Comparison of ENCODE assay signal across 10 mouse cellular contexts in the genomic region with DNA sequence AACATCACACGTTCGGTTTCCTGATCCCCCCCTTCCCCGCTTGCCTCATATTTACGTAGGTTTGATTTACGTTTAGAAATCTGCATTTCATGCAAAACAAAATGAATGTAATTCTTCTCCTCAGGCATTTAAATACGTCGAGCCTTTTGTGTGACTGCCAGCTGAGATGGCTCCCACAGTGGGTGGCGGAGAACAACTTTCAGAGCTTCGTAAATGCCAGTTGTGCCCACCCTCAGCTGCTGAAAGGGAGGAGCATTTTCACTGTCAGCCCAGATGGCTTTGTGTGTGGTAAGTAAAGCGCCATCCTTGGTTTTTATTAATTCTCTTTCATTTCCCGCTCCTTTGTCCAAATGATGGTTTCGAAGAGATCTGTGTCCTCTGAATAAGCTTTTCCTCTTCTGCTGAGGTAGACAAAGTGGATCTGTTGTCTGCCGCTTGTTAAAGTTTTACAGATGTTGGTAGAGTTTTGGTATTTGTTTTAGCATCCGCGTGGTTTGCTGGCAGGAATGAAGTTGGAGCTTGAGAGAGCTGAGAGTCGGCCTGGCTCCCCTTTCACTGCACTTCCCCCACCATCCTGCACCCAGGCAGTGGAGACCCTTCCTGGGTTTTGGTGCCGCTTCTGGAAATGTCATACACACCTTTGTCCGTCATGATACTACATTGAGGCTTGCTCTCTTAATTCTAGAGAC. TPM values are rescaled to one million over a fixed set of nuclear protein-coding genes. Genes with fewer than 3 reads are reported as not detected.
A peak's percentile ranks its signal among the peaks of the same experiment; 100 is the strongest.
DNase-seq lines count a peak whose midpoint lies in the region; ATAC-seq and TF ChIP-seq lines count a peak whose summit lies in the region.
"Had no signal": no experiment of that assay in that cellular context is flagged by ENCODE, and none has a peak within 500 bp of the region (broad histone marks: within the 10 kb centered on the region; RNA-seq: fewer than 3 reads in every experiment).

No protein-coding gene starts in this region.

- TF ChIP-seq CTCF in Patski (IDR thresholded peaks at IDR 0.05) = no peak

- no peak for ATAC-seq in embryonic facial prominence, embryonic 12.5 days (ENCODE audit: insufficient number of reproducible peaks, insufficient read depth, low FRiP score, low TSS enrichment)
- ATAC-seq in Patski = peak; percentile 53
- ATAC-seq in intestine, embryonic 16.5 days = no peak
- ATAC-seq in liver, embryonic 12.5 days = peak; percentile 42; the same call in 1 of the 2 replicates
- no peak for ATAC-seq in megakaryocyte, adult 5-6 weeks (ENCODE audit: poor library complexity, severe bottlenecking)

- peaks cover 8% of the 10 kb centered on the region; the same call in 1 of the 2 replicates for H3K4me1 ChIP-seq in embryonic facial prominence, embryonic 12.5 days
- no peaks in the 10 kb centered on the region for H3K4me1 ChIP-seq in embryonic facial prominence, embryonic 10.5 days
- H3K4me1 ChIP-seq in intestine, embryonic 16.5 days (ENCODE audit: control insufficient read depth, insufficient read depth, low read length) = peaks cover 11% of the 10 kb centered on the region
- H3K4me1 ChIP-seq in liver, embryonic 12.5 days = no peaks in the 10 kb centered on the region

- no peak for DNase-seq in embryonic facial prominence, embryonic 10.5 days (ENCODE audit: low spot score)
- no peak for DNase-seq in Patski (ENCODE audit: low read depth, low spot score)
- DNase-seq in ovary, postnatal 14 days (ENCODE audit: low spot score) = no peak
- no peak for DNase-seq in thymus, postnatal 14 days
- DNase-seq: cerebellum, adult 2 months had no signal

- no peak overlapping the region for H3K4me3 ChIP-seq in embryonic facial prominence, embryonic 12.5 days
- H3K4me3 ChIP-seq in embryonic facial prominence, embryonic 10.5 days = no peak overlapping the region
- H3K4me3 ChIP-seq in intestine, embryonic 16.5 days (ENCODE audit: low read length) = no peak overlapping the region
- H3K4me3 ChIP-seq in liver, embryonic 12.5 days = no peak overlapping the region

- no peak overlapping the region for H3K9ac ChIP-seq in embryonic facial prominence, embryonic 12.5 days
- no peak overlapping the region for H3K9ac ChIP-seq in intestine, embryonic 16.5 days (ENCODE audit: low read depth, low read length)
- no peak overlapping the region for H3K9ac ChIP-seq in liver, embryonic 12.5 days
- H3K9ac ChIP-seq: liver, embryonic 14.5 days had no signal

- no peaks in the 10 kb centered on the region for H3K27me3 ChIP-seq in embryonic facial prominence, embryonic 12.5 days
- H3K27me3 ChIP-seq in embryonic facial prominence, embryonic 10.5 days (replicated peaks; ENCODE audit: low read depth, poor library complexity, severe bottlenecking) = no peaks in the 10 kb centered on the region
- H3K27me3 ChIP-seq in Patski = no peaks in the 10 kb centered on the region
- H3K27me3 ChIP-seq in intestine, embryonic 16.5 days (replicated peaks; ENCODE audit: control insufficient read depth, insufficient read depth, low read length) = no peaks in the 10 kb centered on the region
- H3K27me3 ChIP-seq in liver, embryonic 12.5 days (replicated peaks) = no peaks in the 10 kb centered on the region

- 73% methylated on average over 18 of the region's 18 CpGs for WGBS in embryonic facial prominence, embryonic 12.5 days
- WGBS in embryonic facial prominence, embryonic 10.5 days = 84% methylated on average over 18 of the region's 18 CpGs
- WGBS in intestine, embryonic 16.5 days = 55% methylated on average over 18 of the region's 18 CpGs
- WGBS in liver, embryonic 12.5 days (ENCODE audit: insufficient replicate concordance) = 71% methylated on average over 18 of the region's 18 CpGs

- in situ Hi-C loops in Patski (cut with MboI; ENCODE audit: low pct_unique_long_range_greater_than_20kb) = no loop called here

- peaks cover 77% of the 10 kb centered on the region for H3K36me3 ChIP-seq in embryonic facial prominence, embryonic 12.5 days
- peaks cover 93% of the 10 kb centered on the region for H3K36me3 ChIP-seq in embryonic facial prominence, embryonic 10.5 days (replicated peaks)
- H3K36me3 ChIP-seq in intestine, embryonic 16.5 days (ENCODE audit: control insufficient read depth, insufficient read depth, low read length) = 0 out of 2 replicates have a peak, but pooled peaks cover 26% of the 10 kb centered on the region
- H3K36me3 ChIP-seq in liver, embryonic 12.5 days = no peaks in the 10 kb centered on the region; the same call in 1 of the 2 replicates

- H3K27ac ChIP-seq in embryonic facial prominence, embryonic 12.5 days = peak overlapping the region; percentile 61
- no peak overlapping the region for H3K27ac ChIP-seq in embryonic facial prominence, embryonic 10.5 days (replicated peaks)
- peak overlapping the region; percentile 57 for H3K27ac ChIP-seq in intestine, embryonic 16.5 days (ENCODE audit: low read length)
- 0 out of 2 replicates have a peak overlapping the region, but pooled peaks have one; percentile 4 for H3K27ac ChIP-seq in liver, embryonic 12.5 days
- H3K27ac ChIP-seq: liver, embryonic 14.5 days had no signal

- POLR2A ChIA-PET in Patski (lab: Charles Lee) = interaction anchor here (2.7 kb wide), 1 partner anchor 33 kb away, joined by 7 read pairs; no protein-coding TSS in a partner anchor

- H3K9me3 ChIP-seq in embryonic facial prominence, embryonic 12.5 days = no peaks in the 10 kb centered on the region
- H3K9me3 ChIP-seq in embryonic facial prominence, embryonic 10.5 days = no peaks in the 10 kb centered on the region
- H3K9me3 ChIP-seq in intestine, embryonic 16.5 days (ENCODE audit: control insufficient read depth, low read length) = no peaks in the 10 kb centered on the region
- no peaks in the 10 kb centered on the region for H3K9me3 ChIP-seq in liver, embryonic 12.5 days (replicated peaks)

- H3K4me2 ChIP-seq in embryonic facial prominence, embryonic 12.5 days (replicated peaks) = no peak overlapping the region
- no peak overlapping the region for H3K4me2 ChIP-seq in intestine, embryonic 16.5 days (ENCODE audit: low read depth, low read length)
- no peak overlapping the region for H3K4me2 ChIP-seq in liver, embryonic 12.5 days

- CTCF ChIA-PET in Patski (lab: Charles Lee) = interaction anchor here (0.9 to 1.2 kb wide), 3 partner anchors 24 to 50 kb away, joined by 3 to 4 read pairs (median 3); no protein-coding TSS in a partner anchor

RNA-seq across cellular contexts. Expression of a gene that starts 37.0 kb away (rescaled TPM):
- polyA plus RNA-seq in embryonic facial prominence, embryonic 12.5 days (2016; fragmentation: Nextera tagmentation; extraction: Ambion mirVana) = 49.5 and 53.2 TPM in 2 replicates
- 22.4 and 28.2 TPM in 2 replicates for polyA plus RNA-seq in embryonic facial prominence, embryonic 10.5 days (2016; fragmentation: Nextera tagmentation; extraction: Ambion mirVana)
- polyA plus RNA-seq in Patski (2021) = 41.9 TPM
- 9.2 and 10.2 TPM in 2 replicates for polyA plus RNA-seq in intestine, embryonic 16.5 days (2015; fragmentation: Nextera tagmentation; extraction: Ambion mirVana)
- polyA plus RNA-seq in liver, embryonic 12.5 days (2016; fragmentation: Nextera tagmentation; extraction: Ambion mirVana) = 1.8 and 1.9 TPM in 2 replicates
- 1.5 and 1.8 TPM in 2 replicates for total RNA-seq in megakaryocyte, adult 5-6 weeks (2015)
- total RNA-seq in megakaryocyte, adult 5-6 weeks (2017) = 1.1 and 2.1 TPM in 2 replicates

Comparison
In these comparisons a context has a peak if more than half of its experiments do, and no peak if none do; other contexts are left out.
1. ATAC-seq: peak in Patski (single experiment) and liver, embryonic 12.5 days (single experiment); none in embryonic facial prominence, embryonic 12.5 days (single experiment), intestine, embryonic 16.5 days (single experiment) and megakaryocyte, adult 5-6 weeks (single experiment).